Mouse (Mus musculus) brain, embryonic 14.5 days (tissue): ENCODE data around the gene Siah1a.

Source experiments
- CTCF ChIP-seq: fragments of 200-500 bp; IDR thresholded peaks from 2 replicates; pipeline ENCODE4 v1.5.1; 2012; ENCODE audit warnings: inconsistent platforms, mild to moderate bottlenecking, moderate library complexity, borderline replicate concordance; ENCODE audit not compliant: insufficient read depth, insufficient read length; ENCODE audit errors: extremely low read depth
- POLR2A ChIP-seq: fragments of 200-500 bp; IDR thresholded peaks from 2 replicates; pipeline ENCODE4 v1.6.1; 2012; ENCODE audit warnings: mild to moderate bottlenecking, inconsistent platforms, borderline replicate concordance; ENCODE audit not compliant: poor library complexity, insufficient read depth, insufficient read length, severe bottlenecking; ENCODE audit errors: extremely low read depth

DNA sequence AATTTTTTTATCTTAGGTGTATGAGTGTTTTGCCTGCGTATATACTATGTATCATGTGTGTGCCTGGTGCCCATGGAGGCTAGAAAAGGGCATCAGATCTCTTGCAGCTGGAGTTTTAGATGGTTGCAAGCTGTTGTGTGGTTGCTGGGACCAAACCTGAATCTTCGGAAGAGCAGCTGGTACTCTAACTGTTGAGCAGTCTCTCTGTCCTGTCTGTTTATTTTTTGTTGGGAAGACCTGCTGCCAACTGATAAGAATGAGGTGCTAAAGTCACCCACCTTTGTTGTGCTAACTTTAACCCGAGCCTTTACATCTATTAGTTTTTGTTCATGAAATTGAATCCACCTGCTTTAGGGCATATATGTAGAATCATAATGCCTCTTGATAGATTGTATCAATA, 43.3 kb downstream of the Siah1a start:
- TF ChIP-seq CTCF (no peak), POLR2A (no peak)
